Mouse (Mus musculus) layer of hippocampus, adult 2 months (tissue): ENCODE measurements at regions not wholly inside any gene's neighbourhood (a gene's known extent, or its start where the extent isn't known, plus 50 kb on each side); places are given as distances from the start of the nearest gene placed in this dataset.

ENCODE experiments used
- DNase-seq, 2 experiments: peaks; one replicate each; pipeline ENCODE4 v3.0.0; 2022; ENCODE audit warnings: low spot score in 2 of 2
- H3K27ac ChIP-seq: fragments of 200-600 bp; 2 replicates; pipeline ENCODE4 v1.8.1; 2022
- H3K4me3 ChIP-seq: fragments of 200-600 bp; 2 replicates; pipeline ENCODE4 v1.8.1; 2022; ENCODE audit warnings: mild to moderate bottlenecking
- CTCF ChIP-seq: fragments of 200-600 bp; conservative IDR thresholded peaks from 2 replicates; pipeline ENCODE4 v1.8.1; 2022; ENCODE audit warnings: antibody characterized with exemption, mild to moderate bottlenecking, moderate library complexity

- Histone ChIP-seq H3K27ac (no peak overlapping the region), H3K4me3 (no peak overlapping the region)
- DNase-seq, result peak in 1 of 2 experiments; percentile 4
- TF ChIP-seq CTCF, result no peak
These were observed 306.1 kb downstream of the Gria2 start for GRCm38 (mm10) chr3:80496556-80496955.

- no peak for DNase-seq
- no peak overlapping the region for H3K27ac ChIP-seq
These were observed 318.3 kb downstream of the Gria2 start for GRCm38 (mm10) chr3:80484168-80484833.

GRCm38 (mm10) chr3:80478676-80479075 is 324.0 kb downstream of the Gria2 start:
- H3K4me3 ChIP-seq, result no peak overlapping the region
- DNase-seq, result peak in 1 of 2 experiments; percentile 23
- no peak for TF ChIP-seq CTCF
- peak overlapping the region; percentile 58 for H3K27ac ChIP-seq

More at GRCm38 (mm10) chr3:80484168-80484833, 318.3 kb downstream of the Gria2 start:
- TF ChIP-seq CTCF, result no peak
- H3K4me3 ChIP-seq, result no peak overlapping the region

GRCm38 (mm10) chr3:80473686-80474085 is 328.9 kb downstream of the Gria2 start:
- TF ChIP-seq CTCF, result no peak
- DNase-seq, result no peak

More at GRCm38 (mm10) chr3:80473686-80474085, 328.9 kb downstream of the Gria2 start:
- Histone ChIP-seq H3K27ac (no peak overlapping the region), H3K4me3 (no peak overlapping the region)
